Mouse (Mus musculus) kidney, embryonic 15.5 days (tissue): Measurements from ENCODE around the gene Tsn. TPM values are rescaled to one million over a fixed set of nuclear protein-coding genes. Genes with fewer than 3 reads are reported as not detected.

ENCODE experiments used
- ATAC-seq: fragments of 200-750 bp; cut with Nextera tagmentation; replicated peaks from 2 replicates; pipeline ENCODE4 v1.8.0; 2017; ENCODE audit warnings: moderate TSS enrichment; ENCODE audit not compliant: low FRiP score
- H3K27ac ChIP-seq: fragments of 300-500 bp; sonication (generic); 2 replicates; pipeline ENCODE4 v1.5.1; 2015; ENCODE audit warnings: mild to moderate bottlenecking, inconsistent platforms
- H3K27me3 ChIP-seq: fragments of 300-500 bp; sonication (generic); 2 replicates; pipeline ENCODE4 v1.6.1; 2015; ENCODE audit warnings: inconsistent platforms
- H3K36me3 ChIP-seq: fragments of 300-500 bp; sonication (generic); 2 replicates; pipeline ENCODE4 v1.6.1; 2015; ENCODE audit warnings: inconsistent platforms
- H3K4me1 ChIP-seq: fragments of 300-500 bp; sonication (generic); 2 replicates; pipeline ENCODE4 v1.6.1; 2015; ENCODE audit warnings: inconsistent platforms
- H3K4me2 ChIP-seq: fragments of 300-500 bp; sonication (generic); 2 replicates; pipeline ENCODE4 v1.6.1; 2015; ENCODE audit warnings: moderate library complexity, mild to moderate bottlenecking, inconsistent platforms
- H3K4me3 ChIP-seq: fragments of 300-500 bp; sonication (generic); replicated peaks from 2 replicates; pipeline ENCODE4 v1.5.1; 2015; ENCODE audit warnings: mild to moderate bottlenecking, inconsistent platforms
- H3K9ac ChIP-seq: fragments of 300-500 bp; sonication (generic); 2 replicates; pipeline ENCODE4 v1.6.1; 2015; ENCODE audit warnings: mild to moderate bottlenecking, inconsistent platforms
- H3K9me3 ChIP-seq: fragments of 300-500 bp; sonication (generic); replicated peaks from 2 replicates; pipeline ENCODE4 v1.6.1; 2016; ENCODE audit warnings: inconsistent platforms
- WGBS: fragments of 180-500 bp; shearing (Covaris S2); methylation state at CpG from one replicate; pipeline ENCODE4 v1.1.7; 2015; ENCODE audit warnings: mixed read lengths; 5-methylcytosine and 5-hydroxymethylcytosine counted together
- polyA plus RNA-seq: library from polyadenylated mRNA; unstranded; fragments of >200 nt; fragmentation: Nextera tagmentation; extraction: Ambion mirVana; gene quantifications from 2 replicates; pipeline ENCODE4 v1.2.1, GENCODE M21; 2015

Tsn gene
- 311 and 324 TPM in 2 replicates for polyA plus RNA-seq

DNA sequence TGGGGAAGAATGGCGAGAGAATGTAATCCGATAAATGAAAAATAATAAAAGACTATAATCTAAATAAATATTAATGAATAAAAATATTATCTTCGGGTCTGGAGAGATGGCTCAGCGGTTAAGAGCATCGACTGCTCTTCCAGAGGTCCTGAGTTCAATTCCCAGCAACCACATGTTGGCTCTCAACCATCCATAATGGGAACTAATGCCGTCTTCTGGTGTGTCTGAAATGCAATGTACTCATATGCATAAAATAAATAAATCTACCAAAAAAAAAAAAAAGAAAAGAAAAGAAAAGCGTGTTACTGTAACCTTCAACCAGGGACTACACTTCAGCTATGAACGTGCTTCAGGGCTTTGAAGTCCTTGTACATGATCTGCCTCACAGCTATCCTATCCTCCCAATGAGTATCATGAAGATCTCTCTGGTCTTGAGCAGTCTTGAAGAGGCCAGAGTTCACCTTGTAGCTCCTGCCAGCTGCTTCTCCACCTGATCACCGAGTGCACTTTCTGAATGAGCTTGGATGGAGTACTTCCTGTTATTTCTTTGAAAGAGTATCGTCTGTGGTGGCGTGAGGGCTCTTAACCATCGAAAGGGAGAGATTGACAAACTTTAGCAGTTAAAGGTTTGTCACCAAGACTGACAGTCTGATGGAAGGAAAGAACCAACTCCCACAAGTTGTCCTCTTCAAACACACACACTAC is at the start of gene Tsn:
Tsn (minus strand) TSS at position 118 of the 705 bp plus-strand sequence.
- H3K4me2 ChIP-seq, result peak within 1 kb of the TSS; percentile 71
- H3K9ac ChIP-seq, result peak within 1 kb of the TSS; percentile 91
- H3K9me3 ChIP-seq, result no peaks in the 10 kb centered on the region
- WGBS, result 50% methylated on average over 12 of the region's 12 CpGs
- peak within 1 kb of the TSS; percentile 95 for H3K27ac ChIP-seq
- peaks cover 8% of the 10 kb centered on the region for H3K36me3 ChIP-seq
- H3K27me3 ChIP-seq, result no peaks in the 10 kb centered on the region
- H3K4me3 ChIP-seq, result peak within 1 kb of the TSS; percentile 92
- peaks cover 8% of the 10 kb centered on the region for H3K4me1 ChIP-seq
- ATAC-seq, result peak; percentile 31; the same call in 1 of the 2 replicates

DNA sequence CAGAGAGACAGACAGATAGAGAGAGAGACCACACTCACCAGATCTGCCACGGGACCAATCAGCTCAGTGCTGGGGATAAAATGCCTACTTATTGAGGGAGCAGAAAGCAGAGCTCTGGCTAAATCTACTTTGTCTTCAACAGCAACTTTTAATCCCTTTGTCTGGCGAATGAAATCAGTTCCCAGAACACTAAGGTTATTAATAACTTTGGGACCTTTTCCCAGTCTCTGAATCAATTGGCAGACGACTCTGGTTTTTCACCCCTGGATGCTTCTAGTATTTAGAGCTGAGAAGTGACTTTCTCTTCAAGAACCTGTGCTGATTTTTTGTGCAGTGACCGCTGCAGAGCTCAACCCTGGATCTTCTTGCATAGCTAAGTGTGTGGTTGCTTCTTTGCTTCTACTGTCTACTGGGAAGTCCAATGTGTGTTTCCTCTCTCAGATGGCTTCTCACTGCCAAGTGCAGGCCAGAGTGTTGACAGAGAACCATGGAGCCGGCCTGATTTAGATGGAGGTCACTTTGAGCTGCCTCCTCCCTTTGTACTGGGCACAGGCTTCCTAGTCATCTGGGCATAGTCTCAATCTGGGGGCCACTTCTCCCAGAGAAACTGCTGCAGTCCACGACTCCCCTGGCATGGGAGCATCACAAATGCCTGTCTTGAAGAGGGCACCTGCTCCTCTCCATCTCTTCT is 47.7 kb upstream of the Tsn start:
- no peaks in the 10 kb centered on the region for H3K36me3 ChIP-seq
- H3K4me3 ChIP-seq, result no peak overlapping the region
- H3K27me3 ChIP-seq, result no peaks in the 10 kb centered on the region
- H3K4me1 ChIP-seq, result no peaks in the 10 kb centered on the region
- no peaks in the 10 kb centered on the region for H3K9me3 ChIP-seq
- H3K9ac ChIP-seq, result no peak overlapping the region
- no peak overlapping the region for H3K4me2 ChIP-seq
- H3K27ac ChIP-seq, result no peak overlapping the region
- WGBS, result 69% methylated on average over 6 of the region's 6 CpGs
- ATAC-seq, result no peak

DNA sequence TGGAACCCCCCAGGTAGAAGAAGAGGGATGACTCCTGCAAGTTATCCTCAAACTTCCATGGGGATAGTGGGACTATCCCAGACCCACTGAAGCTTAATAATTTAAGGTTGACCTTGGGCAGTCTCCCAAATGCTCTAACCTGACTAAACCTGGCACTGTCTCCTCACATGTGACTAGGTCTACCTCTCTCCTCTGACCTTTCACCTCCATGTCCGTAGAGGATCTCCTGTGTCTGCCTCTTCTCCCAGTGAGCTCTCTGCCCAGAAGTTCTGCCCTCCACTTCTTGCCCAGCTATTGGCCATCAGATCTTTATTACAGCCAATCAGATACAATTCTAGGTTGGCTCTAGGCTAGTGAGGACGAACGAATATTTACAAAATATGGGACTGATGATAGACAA is 38.4 kb upstream of the Tsn start:
- H3K36me3 ChIP-seq, result no peaks in the 10 kb centered on the region
- no peaks in the 10 kb centered on the region for H3K9me3 ChIP-seq
- no peaks in the 10 kb centered on the region for H3K4me1 ChIP-seq
- H3K27me3 ChIP-seq, result no peaks in the 10 kb centered on the region
- H3K27ac ChIP-seq, result no peak overlapping the region
- H3K9ac ChIP-seq, result no peak overlapping the region
- no peak overlapping the region for H3K4me2 ChIP-seq
- 82% methylated on average over 3 of the region's 3 CpGs for WGBS
- H3K4me3 ChIP-seq, result no peak overlapping the region
- ATAC-seq, result no peak

DNA sequence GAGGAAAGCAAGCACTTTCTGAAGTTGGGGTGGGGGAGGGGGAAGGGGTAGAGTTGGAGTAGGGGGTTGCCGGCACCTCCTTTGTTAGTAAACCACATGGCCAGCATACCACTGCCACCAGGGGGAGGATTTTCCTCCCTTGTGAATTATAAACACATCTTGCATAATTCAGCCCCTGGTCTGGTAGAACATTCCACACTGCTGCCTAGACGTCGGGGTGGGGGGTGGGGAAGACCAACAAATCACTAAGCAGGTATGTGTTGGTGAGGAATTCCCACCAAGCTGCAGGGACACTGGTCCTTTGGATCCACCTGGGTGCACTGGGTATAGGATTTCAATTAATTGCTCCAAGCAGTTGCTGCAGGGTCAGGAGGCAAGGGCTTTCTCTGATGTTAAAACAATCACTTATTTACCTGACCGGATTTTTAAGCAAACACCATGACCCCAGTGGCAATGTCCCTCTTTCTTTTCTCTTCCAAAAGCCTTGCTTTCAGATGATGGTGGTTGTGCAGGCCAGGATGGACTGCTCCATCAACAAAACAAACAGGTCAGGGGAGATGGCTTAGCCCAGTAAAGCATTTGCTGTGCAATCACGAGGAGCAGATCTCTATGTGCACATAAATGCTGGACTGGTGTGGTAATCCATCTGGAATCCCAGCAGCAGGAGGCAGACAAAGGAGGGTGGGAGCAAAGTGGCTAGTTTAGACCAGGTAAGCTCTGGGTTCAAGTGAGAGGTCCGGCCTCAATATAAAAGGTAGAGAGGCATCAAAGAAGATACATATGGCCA is 32.3 kb upstream of the Tsn start:
- Histone ChIP-seq H3K27ac (peak overlapping the region; percentile 72), H3K9me3 (no peaks in the 10 kb centered on the region), H3K4me3 (no peak overlapping the region), H3K4me1 (peaks cover 11% of the 10 kb centered on the region), H3K9ac (no peak overlapping the region), H3K27me3 (no peaks in the 10 kb centered on the region), H3K4me2 (0 out of 2 replicates have a peak overlapping the region, but pooled peaks have one; percentile 9), H3K36me3 (no peaks in the 10 kb centered on the region)
- peak; percentile 92 for ATAC-seq
- 23% methylated on average over 6 of the region's 6 CpGs for WGBS

DNA sequence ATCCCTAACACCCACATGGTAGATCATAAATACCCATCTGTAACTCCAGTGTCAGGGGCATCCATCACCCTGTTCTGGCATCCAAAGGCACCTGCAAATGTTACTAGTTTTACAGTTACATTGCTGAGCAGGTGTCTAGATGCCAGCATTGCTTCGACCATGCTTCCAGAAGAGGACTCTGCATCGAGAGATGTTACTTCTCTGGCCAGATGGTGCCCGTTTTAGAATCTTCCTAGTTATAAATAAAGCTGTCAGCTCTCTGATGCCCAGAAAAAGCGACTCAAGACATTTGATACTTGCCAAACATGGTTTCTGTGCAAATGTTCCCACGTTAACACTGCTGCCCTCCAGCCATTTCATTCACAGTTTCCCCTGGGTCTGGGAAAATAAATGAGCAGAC is 26.4 kb upstream of the Tsn start:
- 39% methylated on average over 5 of the region's 5 CpGs for WGBS
- ATAC-seq, result no peak

DNA sequence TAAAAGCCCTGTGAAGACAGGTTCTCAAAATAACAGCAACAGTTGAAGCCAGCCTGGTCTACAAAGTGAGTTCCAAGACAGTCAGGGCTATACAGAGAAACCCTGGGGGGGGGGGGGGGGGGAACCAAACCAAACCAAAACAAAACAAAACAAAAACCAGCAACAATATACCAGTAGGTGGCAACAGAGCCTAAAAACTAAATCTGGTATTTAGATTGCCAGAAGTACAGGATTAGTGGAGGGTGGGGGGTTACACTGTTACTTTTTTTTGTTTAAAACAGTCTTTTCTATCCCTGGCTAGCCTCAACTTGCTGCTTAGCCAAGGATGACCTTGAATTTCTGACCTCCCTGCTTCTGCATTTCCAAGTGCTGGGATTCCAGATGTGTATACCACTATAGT is 24.3 kb upstream of the Tsn start:
- H3K36me3 ChIP-seq, result peaks cover 48% of the 10 kb centered on the region
- no peaks in the 10 kb centered on the region for H3K4me1 ChIP-seq
- no peak overlapping the region for H3K4me2 ChIP-seq
- H3K9ac ChIP-seq, result no peak overlapping the region
- no peak overlapping the region for H3K27ac ChIP-seq
- H3K9me3 ChIP-seq, result no peaks in the 10 kb centered on the region
- ATAC-seq, result no peak
- H3K27me3 ChIP-seq, result no peaks in the 10 kb centered on the region
- no peak overlapping the region for H3K4me3 ChIP-seq

More for the DNA sequence above, 26.4 kb upstream of the Tsn start:
- H3K4me1 ChIP-seq, result no peaks in the 10 kb centered on the region
- no peak overlapping the region for H3K4me3 ChIP-seq
- no peaks in the 10 kb centered on the region for H3K27me3 ChIP-seq
- no peak overlapping the region for H3K9ac ChIP-seq
- no peak overlapping the region for H3K4me2 ChIP-seq
- no peaks in the 10 kb centered on the region for H3K9me3 ChIP-seq
- H3K27ac ChIP-seq, result no peak overlapping the region
- peaks cover 27% of the 10 kb centered on the region for H3K36me3 ChIP-seq

DNA sequence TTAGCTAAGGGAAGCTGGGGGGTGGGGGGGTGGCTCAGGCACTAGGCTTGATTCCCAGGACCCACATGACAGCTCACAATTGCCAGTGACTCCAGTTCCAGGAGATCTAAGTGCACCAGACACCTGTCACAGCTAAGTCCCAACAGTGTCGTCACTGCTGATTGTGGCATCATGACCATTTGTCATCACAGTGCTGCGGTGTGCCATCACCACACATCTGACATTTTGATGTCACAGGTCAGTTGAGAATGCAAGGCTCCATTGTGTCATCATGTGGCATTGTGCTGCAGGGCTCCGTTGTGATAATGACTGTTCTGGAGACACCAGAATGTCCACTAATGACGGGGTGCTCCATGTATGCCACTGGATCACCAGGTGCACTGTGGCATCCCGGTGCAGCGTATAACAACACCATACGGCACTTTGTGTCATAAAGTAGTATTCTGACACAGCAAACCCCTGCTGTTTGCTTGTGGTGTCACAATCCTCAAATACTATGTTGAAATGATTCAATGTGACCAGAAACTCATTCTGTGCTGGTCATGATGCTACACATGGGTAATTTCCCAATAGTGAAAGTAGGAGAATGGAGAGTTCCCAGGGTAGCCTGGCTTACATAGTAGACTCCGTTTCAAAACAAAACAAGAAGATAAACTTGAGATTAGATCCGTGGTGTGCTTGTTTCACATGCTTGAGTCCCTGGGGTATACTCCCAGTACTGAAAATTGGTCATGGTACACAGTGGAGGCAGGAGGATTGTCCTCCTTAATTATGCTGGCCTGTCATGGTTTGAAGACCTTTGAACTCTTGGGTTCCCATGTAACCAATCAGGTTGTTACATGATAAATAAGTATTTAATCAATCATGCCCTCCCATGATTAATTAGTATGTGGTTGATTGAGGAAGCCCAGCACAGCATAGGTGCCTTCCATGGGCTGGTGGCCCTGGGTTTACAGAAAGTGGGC is 23.5 kb upstream of the Tsn start:
- Histone ChIP-seq H3K9me3 (no peaks in the 10 kb centered on the region), H3K27ac (no peak overlapping the region), H3K9ac (no peak overlapping the region), H3K27me3 (no peaks in the 10 kb centered on the region), H3K4me3 (no peak overlapping the region), H3K4me2 (no peak overlapping the region), H3K4me1 (no peaks in the 10 kb centered on the region), H3K36me3 (peaks cover 56% of the 10 kb centered on the region)
- WGBS, result 82% methylated on average over 9 of the region's 9 CpGs
- 0 out of 2 replicates have a peak, but pooled peaks have one; percentile 29 for ATAC-seq

DNA sequence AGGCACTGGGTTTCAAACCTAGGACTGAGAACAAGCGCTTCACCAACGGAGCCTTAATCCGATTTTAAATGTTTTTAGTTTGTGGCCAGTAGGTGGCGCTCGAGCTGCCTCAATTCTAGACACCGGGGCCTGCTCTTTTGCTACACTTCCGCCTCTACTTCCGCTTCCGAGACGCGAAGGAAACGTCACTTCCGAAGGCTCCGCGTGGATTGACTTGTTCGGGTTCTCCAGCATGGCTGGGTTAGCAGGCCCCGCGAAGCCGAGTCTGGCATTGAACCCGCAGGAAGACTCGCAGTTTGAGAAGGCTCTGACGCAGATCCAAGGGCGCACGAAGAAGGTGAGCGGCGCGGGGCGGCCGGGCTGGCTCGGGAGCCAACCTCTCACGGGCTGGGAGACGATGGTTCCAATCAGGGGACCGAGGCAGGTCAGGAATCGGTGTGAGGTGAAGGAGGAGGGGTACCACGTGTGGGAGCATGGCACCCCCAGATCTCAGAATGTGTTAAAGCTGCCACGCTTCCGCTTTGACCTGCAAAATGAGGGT is 10.2 kb upstream of the Tsn start, which contains the start of gene Nifk:
Nifk (plus strand) TSS at position 179 of the 541 bp plus-strand sequence.
- WGBS, result under 1% methylated on average over 37 of the region's 37 CpGs
- peak within 1 kb of the TSS; percentile 77 for H3K4me2 ChIP-seq
- ATAC-seq, result peak; percentile 94
- peaks cover 32% of the 10 kb centered on the region for H3K36me3 ChIP-seq
- peak within 1 kb of the TSS; percentile 67 for H3K9ac ChIP-seq
- H3K4me1 ChIP-seq, result peaks cover 15% of the 10 kb centered on the region
- peak within 1 kb of the TSS; percentile 67 for H3K4me3 ChIP-seq
- H3K9me3 ChIP-seq, result no peaks in the 10 kb centered on the region
- H3K27ac ChIP-seq, result no peak within 1 kb of the TSS
- peaks cover 9% of the 10 kb centered on the region; the same call in 1 of the 2 replicates for H3K27me3 ChIP-seq

DNA sequence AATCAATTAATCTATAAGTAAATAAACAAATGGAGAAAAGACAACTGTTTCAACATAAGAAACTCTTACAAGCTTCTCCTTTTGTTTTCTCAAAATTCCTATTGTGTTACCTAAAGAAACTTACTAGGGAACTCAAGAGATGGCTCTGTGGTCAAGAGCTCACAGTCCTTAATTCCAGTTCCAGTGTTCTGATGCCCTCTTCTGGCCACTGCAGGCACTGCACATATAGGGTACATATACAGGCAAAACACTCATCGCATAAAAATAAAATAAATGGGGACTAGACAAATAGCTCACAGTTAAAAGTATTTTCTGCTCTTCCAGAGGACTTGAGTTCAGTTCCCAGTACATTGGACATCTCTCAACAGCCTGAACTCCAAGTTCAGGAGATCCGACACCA is 9.2 kb upstream of the Tsn start:
- no peak for ATAC-seq
- 70% methylated on average over 2 of the region's 2 CpGs for WGBS
- Histone ChIP-seq H3K9me3 (no peaks in the 10 kb centered on the region), H3K4me1 (peaks cover 15% of the 10 kb centered on the region), H3K4me2 (no peak overlapping the region), H3K36me3 (peaks cover 24% of the 10 kb centered on the region), H3K9ac (no peak overlapping the region), H3K27ac (no peak overlapping the region), H3K27me3 (peaks cover 9% of the 10 kb centered on the region; the same call in 1 of the 2 replicates), H3K4me3 (no peak overlapping the region)

DNA sequence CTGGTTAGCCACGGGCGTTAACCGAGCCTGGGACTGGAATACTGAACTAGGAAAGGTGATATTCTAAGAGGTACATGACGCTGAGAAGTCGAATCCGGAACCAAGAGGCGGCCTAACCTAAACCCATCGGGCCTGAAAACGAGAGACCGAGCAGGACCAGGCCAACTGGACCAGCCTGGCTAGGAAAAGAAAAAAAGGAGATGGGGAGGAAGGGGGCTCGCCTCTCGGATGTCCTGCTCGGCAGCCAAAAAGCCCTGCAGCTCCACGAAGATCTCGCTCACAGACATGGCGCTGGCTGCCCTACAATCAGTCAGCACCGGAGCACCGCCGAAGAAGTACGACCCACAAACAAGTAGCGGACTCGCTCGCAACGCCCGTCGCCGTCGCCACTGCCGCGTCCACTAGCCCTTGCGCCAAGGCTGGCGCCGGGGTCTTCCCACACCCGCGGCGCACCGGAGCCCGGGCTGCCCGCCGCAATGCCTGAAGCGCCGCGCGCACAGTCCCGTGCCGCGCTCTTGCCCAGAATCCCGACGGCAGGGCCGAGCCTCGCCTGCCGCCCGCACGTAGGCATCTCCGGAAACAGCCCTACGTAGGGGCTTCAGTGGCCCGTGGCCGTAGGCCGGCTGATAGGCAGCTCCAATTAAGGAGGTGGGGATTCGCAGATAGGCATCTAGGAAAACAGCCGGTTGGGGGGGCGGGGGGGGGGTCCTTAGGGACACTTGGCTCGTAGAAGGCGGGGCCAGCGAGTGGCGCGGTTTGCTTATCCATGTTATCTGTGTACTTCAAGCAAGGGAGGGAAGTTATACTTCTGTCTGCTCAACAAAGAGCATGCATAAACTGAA is 538 bp downstream of the Tsn start:
- Histone ChIP-seq H3K4me3 (peak overlapping the region; percentile 92), H3K4me1 (peaks cover 8% of the 10 kb centered on the region), H3K9me3 (no peaks in the 10 kb centered on the region), H3K9ac (peak overlapping the region; percentile 91), H3K27me3 (no peaks in the 10 kb centered on the region), H3K36me3 (peaks cover 16% of the 10 kb centered on the region), H3K4me2 (peak overlapping the region; percentile 71), H3K27ac (peak overlapping the region; percentile 95)
- ATAC-seq, result peak; percentile 100
- WGBS, result under 1% methylated on average over 66 of the region's 67 CpGs
